Mouse (Mus musculus): ENCODE data around the gene Slc39a13. TPM values are rescaled to one million over a fixed set of nuclear protein-coding genes. Genes with fewer than 3 reads are reported as not detected.
A peak's percentile ranks its signal among the peaks of the same experiment; 100 is the strongest.

Slc39a13 gene
- 19.7 and 21.0 TPM in 2 replicates for polyA plus RNA-seq (2015; fragmentation: Nextera tagmentation; extraction: Ambion mirVana)

DNA sequence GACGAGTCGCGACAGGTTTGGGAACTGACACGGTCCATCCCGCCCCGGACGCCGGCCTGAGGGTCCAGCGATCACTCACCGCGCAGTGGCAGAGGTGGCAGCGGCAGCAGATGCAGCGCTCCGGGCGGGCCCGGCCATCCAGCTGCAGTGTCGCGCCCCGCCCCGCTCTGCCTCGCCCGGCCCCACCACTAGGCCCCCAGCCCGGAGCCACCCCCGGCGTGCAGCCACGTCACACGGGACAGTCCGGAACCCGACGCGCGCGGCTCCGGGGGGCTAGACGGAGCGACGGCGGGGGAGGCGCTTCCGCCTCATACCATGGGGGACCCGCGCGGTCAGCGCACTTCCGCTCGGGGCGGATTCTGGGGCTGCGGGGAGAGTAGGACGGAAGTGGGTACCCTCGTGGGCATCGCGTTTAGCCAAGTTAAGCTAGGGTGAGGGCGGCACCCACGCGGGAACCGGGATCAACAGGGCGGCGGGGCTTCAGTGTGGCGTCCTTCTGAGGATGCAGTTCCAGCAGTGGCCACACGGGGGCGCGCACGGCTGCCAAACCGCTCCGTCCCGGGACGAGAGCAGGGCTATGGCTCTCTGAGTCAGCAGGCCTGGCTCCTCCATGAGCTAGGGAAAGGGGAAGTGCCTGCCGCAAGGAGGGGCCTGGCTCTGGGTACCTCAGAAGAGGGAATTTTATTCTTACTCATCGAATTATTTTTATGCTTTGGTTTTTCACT is at the start of gene Slc39a13:
Slc39a13 (minus strand) TSS at position 342 of the 725 bp plus-strand sequence.
- Histone ChIP-seq H3K9me3 (replicated peaks) (no peaks in the 10 kb centered on the region), H3K36me3 (ENCODE audit: poor library complexity, severe bottlenecking) (peaks cover 13% of the 10 kb centered on the region), H3K4me1 (peaks cover 30% of the 10 kb centered on the region), H3K4me3 (peak within 1 kb of the TSS; percentile 69), H3K9ac (peak within 1 kb of the TSS; percentile 84), H3K4me2 (peak within 1 kb of the TSS; percentile 88), H3K27ac (peak within 1 kb of the TSS; percentile 73), H3K27me3 (no peaks in the 10 kb centered on the region)
- under 1% methylated on average over 59 of the region's 69 CpGs for WGBS
- ATAC-seq = peak; percentile 98

DNA sequence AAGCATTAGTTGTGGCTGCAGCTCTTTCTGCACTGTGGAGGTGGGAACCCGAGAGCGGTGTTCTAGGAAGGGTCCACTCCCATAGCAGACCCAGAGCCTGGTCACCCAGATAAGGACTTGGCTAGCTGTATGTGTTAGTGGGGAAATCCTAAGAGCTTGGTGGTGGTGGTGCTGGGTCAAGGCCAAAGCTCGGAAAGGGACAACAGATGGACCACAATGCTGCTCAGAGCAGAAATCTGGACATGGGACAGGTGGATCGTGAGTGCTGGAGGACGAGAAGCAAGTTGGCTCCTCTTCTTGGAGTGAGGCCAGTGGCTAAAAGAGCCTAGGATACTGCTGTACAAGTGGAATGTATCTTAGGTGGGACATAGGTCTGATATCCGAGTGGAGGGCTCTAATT is 49.3 kb upstream of the Slc39a13 start:
- 88% methylated on average over 6 of the region's 6 CpGs for WGBS
- Histone ChIP-seq H3K27ac (no peak overlapping the region), H3K9ac (no peak overlapping the region), H3K27me3 (peaks cover 17% of the 10 kb centered on the region; the same call in 1 of the 2 replicates), H3K4me2 (no peak overlapping the region), H3K36me3 (ENCODE audit: poor library complexity, severe bottlenecking) (no peaks in the 10 kb centered on the region), H3K4me1 (peaks cover 7% of the 10 kb centered on the region; the same call in 1 of the 2 replicates), H3K4me3 (no peak overlapping the region), H3K9me3 (replicated peaks) (no peaks in the 10 kb centered on the region)
- no peak for ATAC-seq

DNA sequence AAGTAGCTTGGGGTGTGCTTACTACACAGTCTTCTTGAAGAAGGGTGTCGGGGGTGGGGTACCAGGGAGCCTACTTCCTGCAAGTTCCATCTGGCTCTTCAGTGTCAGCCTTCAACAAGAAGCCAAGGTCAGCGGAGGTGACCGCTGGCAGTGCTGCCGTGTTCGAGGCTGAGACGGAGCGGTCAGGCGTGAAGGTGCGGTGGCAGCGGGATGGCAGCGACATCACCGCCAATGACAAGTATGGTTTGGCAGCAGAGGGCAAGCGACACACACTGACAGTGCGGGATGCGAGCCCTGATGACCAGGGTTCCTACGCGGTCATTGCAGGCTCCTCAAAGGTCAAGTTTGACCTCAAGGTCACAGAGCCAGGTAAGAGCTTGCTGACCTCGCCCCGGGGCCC is 48.8 kb upstream of the Slc39a13 start:
- no peak for ATAC-seq
- 92% methylated on average over 19 of the region's 19 CpGs for WGBS

DNA sequence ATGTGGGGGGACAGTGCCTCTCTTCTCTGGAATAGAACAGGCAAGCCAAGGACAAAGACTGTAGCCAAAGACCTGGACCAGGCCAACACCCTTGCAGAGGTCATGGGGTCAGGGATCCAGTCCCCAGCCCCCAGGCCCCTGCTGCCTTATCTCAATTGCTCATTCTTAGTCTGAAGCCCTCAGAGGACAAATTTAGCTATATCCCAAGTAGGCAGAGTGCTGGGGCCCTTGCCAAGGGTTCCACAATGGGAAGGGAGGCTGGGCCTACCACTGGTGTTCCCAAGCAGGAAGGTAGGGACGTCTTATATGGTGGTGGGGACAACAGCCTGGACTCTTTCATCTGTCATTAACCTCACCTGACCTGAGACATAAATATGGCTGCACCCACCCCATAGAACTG is 48.4 kb upstream of the Slc39a13 start:
- Histone ChIP-seq H3K9me3 (replicated peaks) (no peaks in the 10 kb centered on the region), H3K27me3 (peaks cover 17% of the 10 kb centered on the region; the same call in 1 of the 2 replicates), H3K4me3 (no peak overlapping the region), H3K4me2 (no peak overlapping the region), H3K27ac (no peak overlapping the region), H3K9ac (no peak overlapping the region), H3K36me3 (ENCODE audit: poor library complexity, severe bottlenecking) (no peaks in the 10 kb centered on the region), H3K4me1 (peaks cover 7% of the 10 kb centered on the region; the same call in 1 of the 2 replicates)
- ATAC-seq = no peak
- 83% methylated on average over 1 of the region's 1 CpGs for WGBS

More for the DNA sequence above, 48.8 kb upstream of the Slc39a13 start:
- Histone ChIP-seq H3K9me3 (replicated peaks) (no peaks in the 10 kb centered on the region), H3K27ac (no peak overlapping the region), H3K4me1 (peaks cover 7% of the 10 kb centered on the region; the same call in 1 of the 2 replicates), H3K36me3 (ENCODE audit: poor library complexity, severe bottlenecking) (no peaks in the 10 kb centered on the region), H3K4me3 (no peak overlapping the region), H3K27me3 (peaks cover 17% of the 10 kb centered on the region; the same call in 1 of the 2 replicates), H3K9ac (no peak overlapping the region), H3K4me2 (no peak overlapping the region)

DNA sequence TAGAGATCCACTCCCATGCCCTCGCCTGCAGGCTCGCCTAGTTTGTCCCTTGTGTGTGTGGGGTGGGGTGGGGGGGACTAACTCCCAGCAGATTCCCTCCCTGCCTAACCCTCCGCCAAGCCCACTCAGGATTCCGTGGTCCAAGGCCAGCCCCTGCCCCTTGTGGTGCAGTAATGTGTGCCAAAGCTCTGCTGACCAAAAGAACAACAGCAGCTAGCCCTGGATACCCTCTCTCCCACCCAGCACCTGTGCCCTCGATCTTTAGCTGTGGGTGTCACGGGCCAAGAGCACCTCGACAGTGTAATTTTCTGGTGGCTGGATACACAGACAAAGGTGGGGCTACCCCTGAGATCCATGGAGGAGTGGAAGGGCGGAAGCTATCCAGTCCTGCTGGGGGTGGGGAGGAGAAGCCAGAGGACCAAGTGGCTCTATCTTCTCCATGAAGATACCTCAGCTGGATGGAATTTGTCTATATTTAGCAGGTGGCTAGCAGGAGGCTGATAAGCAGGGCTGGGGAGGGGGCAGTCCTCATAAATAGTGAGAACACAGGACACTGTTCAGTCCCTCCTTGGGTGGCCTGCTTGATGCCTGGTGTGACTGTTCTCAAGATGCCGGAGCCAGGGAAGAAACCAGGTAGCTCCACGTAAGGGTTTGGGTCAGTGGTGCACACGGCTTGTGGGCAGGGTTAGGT is 47.5 kb upstream of the Slc39a13 start, which contains the start of gene Mybpc3:
Mybpc3 (plus strand) TSS at position 560 of the 691 bp plus-strand sequence.
- 83% methylated on average over 11 of the region's 11 CpGs for WGBS
- Histone ChIP-seq H3K9ac (no peak within 1 kb of the TSS), H3K4me1 (peaks cover 7% of the 10 kb centered on the region; the same call in 1 of the 2 replicates), H3K4me2 (no peak within 1 kb of the TSS), H3K9me3 (replicated peaks) (no peaks in the 10 kb centered on the region), H3K27ac (no peak within 1 kb of the TSS), H3K4me3 (no peak within 1 kb of the TSS), H3K27me3 (peaks cover 17% of the 10 kb centered on the region; the same call in 1 of the 2 replicates), H3K36me3 (ENCODE audit: poor library complexity, severe bottlenecking) (no peaks in the 10 kb centered on the region)
- ATAC-seq = no peak

DNA sequence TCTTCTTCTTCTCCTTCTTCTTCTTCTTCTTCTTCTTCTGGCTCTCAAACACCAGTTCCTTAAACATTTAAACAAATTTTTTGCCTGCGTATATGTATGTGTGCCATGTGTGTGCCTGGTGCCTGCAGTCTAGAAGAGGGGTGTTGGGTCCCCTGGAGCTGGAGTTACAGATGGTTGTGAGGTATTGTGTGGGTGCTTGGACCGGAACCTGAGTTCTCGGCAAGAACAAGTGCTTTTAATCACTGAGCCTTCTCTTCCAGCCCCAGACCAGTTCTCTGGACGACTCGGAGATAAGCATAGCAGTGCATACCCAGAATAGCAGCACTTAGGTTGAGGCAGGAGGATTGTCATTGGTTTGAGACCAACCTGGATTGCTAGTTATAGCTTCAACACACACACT is 46.6 kb upstream of the Slc39a13 start:
- Histone ChIP-seq H3K9me3 (replicated peaks) (no peaks in the 10 kb centered on the region), H3K9ac (no peak overlapping the region), H3K4me2 (no peak overlapping the region), H3K4me1 (peaks cover 7% of the 10 kb centered on the region; the same call in 1 of the 2 replicates), H3K27me3 (peaks cover 17% of the 10 kb centered on the region; the same call in 1 of the 2 replicates), H3K36me3 (ENCODE audit: poor library complexity, severe bottlenecking) (no peaks in the 10 kb centered on the region), H3K27ac (no peak overlapping the region), H3K4me3 (no peak overlapping the region)
- WGBS = 89% methylated on average over 5 of the region's 5 CpGs
- ATAC-seq = no peak

DNA sequence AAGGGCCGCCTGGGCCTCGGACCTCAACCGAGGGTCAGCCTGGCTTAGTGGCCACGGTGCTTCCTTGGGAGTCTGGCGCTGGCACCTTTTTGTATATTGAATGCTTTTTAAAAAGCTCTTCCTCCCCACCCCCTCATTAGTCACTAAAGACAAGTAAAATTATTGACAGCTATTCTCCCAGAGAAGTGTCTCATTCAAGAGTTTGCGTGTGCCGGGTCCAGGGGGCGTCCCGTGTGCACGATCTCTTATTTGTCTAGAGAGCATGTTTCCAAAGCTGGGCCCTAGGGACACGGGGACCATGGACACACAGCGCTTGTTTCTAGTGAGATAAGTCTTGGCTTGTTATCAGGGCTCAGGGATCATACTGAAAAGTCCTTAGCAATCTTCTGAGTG is 45.4 kb upstream of the Slc39a13 start:
- no peaks in the 10 kb centered on the region for H3K9me3 ChIP-seq (replicated peaks)
- peaks cover 17% of the 10 kb centered on the region; the same call in 1 of the 2 replicates for H3K27me3 ChIP-seq
- 30% methylated on average over 12 of the region's 12 CpGs for WGBS
- peak overlapping the region; percentile 63 for H3K4me2 ChIP-seq
- H3K4me1 ChIP-seq = peaks cover 7% of the 10 kb centered on the region; the same call in 1 of the 2 replicates
- peak overlapping the region; percentile 58; the same call in 1 of the 2 replicates for H3K9ac ChIP-seq
- peak overlapping the region; percentile 37 for H3K4me3 ChIP-seq
- H3K36me3 ChIP-seq (ENCODE audit: poor library complexity, severe bottlenecking) = no peaks in the 10 kb centered on the region
- ATAC-seq = no peak
- H3K27ac ChIP-seq = no peak overlapping the region

DNA sequence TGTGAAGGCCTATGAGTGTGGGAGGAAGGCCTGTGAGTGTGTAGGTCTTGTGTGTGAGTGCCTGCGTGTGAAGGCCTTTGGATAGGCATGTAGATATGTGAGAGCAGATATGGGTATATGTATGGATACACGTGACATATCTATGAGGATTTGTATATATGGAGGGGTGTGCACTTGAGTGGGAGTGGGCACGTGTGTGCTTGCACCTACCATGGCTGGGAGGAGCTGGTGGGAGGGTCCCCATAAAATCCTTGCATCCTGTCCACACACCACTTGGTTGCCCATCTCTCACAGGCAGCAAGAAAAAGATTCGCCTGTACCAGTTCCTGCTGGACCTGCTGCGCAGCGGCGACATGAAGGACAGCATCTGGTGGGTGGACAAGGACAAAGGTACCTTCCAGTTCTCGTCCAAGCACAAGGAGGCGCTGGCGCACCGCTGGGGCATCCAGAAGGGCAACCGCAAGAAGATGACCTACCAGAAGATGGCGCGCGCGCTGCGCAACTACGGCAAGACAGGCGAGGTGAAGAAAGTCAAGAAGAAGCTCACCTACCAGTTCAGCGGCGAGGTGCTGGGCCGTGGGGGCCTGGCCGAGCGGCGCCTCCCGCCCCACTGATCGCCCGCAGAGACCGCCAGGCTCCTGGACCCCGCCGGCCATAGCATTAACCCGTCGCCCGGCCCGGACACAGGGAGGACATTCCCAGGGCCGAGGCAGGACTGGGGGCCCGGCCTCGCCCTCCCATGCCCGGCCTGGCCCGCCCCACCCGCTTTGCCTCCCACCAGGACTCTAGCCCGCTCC is 44.8 kb upstream of the Slc39a13 start:
- 7% methylated on average over 39 of the region's 42 CpGs for WGBS
- peaks cover 7% of the 10 kb centered on the region; the same call in 1 of the 2 replicates for H3K4me1 ChIP-seq
- no peaks in the 10 kb centered on the region for H3K9me3 ChIP-seq (replicated peaks)
- H3K36me3 ChIP-seq (ENCODE audit: poor library complexity, severe bottlenecking) = no peaks in the 10 kb centered on the region
- peak; percentile 64 for ATAC-seq
- peaks cover 13% of the 10 kb centered on the region; the same call in 1 of the 2 replicates for H3K27me3 ChIP-seq
- H3K9ac ChIP-seq = peak overlapping the region; percentile 58; the same call in 1 of the 2 replicates
- peak overlapping the region; percentile 63 for H3K4me2 ChIP-seq
- peak overlapping the region; percentile 37 for H3K4me3 ChIP-seq
- H3K27ac ChIP-seq = no peak overlapping the region

DNA sequence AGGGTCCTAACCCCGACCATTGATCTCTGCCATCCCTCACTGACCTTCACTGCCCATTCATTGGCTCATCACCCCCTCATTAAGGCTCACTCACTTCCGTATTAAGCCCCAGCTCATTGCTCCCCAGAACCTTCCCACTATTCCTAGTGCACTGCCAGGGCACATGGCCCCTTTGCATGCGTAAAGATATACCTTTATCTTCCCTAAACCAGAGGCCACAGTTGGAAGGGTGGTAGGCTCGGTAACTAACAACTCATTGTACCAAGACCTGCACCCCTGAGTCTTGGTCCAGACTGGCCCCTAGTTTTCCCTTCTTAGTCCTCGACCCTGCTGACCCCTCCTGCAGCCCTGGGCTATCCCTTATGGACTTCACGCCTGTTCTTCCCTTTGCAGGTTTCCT is 43.6 kb upstream of the Slc39a13 start:
- H3K4me3 ChIP-seq = no peak overlapping the region
- no peak overlapping the region for H3K4me2 ChIP-seq
- H3K27ac ChIP-seq = no peak overlapping the region
- peaks cover 13% of the 10 kb centered on the region; the same call in 1 of the 2 replicates for H3K27me3 ChIP-seq
- no peak for ATAC-seq
- H3K9ac ChIP-seq = no peak overlapping the region
- no peaks in the 10 kb centered on the region for H3K9me3 ChIP-seq (replicated peaks)
- WGBS = 77% methylated on average over 6 of the region's 6 CpGs
- H3K4me1 ChIP-seq = peaks cover 7% of the 10 kb centered on the region; the same call in 1 of the 2 replicates
- no peaks in the 10 kb centered on the region for H3K36me3 ChIP-seq (ENCODE audit: poor library complexity, severe bottlenecking)

DNA sequence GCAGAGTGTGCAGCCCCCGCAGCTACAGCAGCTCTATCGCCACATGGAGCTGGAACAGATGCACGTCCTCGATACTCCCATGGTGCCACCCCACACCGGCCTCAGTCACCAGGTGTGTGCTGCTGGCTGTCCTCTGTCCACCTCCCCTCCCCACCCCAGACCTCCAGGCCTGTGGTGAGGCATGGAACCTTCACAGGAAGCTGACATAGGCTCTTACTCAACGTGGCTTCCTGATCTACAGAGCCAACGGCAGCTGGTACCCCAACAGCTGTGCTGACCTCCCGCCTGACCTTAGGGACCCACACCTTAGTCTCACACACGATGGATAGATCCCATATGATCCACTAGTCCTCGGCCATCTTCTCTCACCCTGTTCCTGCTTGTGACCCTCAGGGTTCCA is 43.1 kb upstream of the Slc39a13 start:
- Histone ChIP-seq H3K4me2 (no peak overlapping the region), H3K4me1 (peaks cover 7% of the 10 kb centered on the region; the same call in 1 of the 2 replicates), H3K9me3 (replicated peaks) (no peaks in the 10 kb centered on the region), H3K36me3 (ENCODE audit: poor library complexity, severe bottlenecking) (no peaks in the 10 kb centered on the region), H3K4me3 (no peak overlapping the region), H3K27ac (no peak overlapping the region), H3K27me3 (peaks cover 13% of the 10 kb centered on the region; the same call in 1 of the 2 replicates), H3K9ac (no peak overlapping the region)
- whole genome bisulfite sequencing = 82% methylated on average over 10 of the region's 10 CpGs
- no peak for ATAC-seq

DNA sequence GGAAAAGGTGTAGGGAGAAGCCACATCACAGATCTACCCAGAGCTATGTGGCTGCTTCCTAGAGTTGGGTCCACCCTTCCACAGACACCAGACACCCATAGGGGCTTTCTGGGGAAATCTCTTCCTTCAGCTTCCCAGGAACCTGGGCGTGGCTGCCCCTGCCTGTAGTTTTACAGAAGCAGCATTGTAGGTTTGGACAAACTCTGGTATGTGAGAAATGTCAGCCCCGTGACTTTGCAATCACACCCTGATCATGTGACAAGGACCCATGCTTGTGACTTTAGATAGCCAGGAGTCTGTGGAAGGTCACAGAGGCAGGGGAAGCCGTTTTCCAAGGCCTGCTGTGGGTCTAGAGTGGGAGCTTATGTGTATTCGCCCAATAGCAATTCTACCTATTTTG is 42.3 kb upstream of the Slc39a13 start:
- no peaks in the 10 kb centered on the region for H3K9me3 ChIP-seq (replicated peaks)
- ATAC-seq = no peak
- peaks cover 7% of the 10 kb centered on the region; the same call in 1 of the 2 replicates for H3K4me1 ChIP-seq
- no peak overlapping the region for H3K27ac ChIP-seq
- H3K36me3 ChIP-seq (ENCODE audit: poor library complexity, severe bottlenecking) = no peaks in the 10 kb centered on the region
- no peak overlapping the region for H3K4me3 ChIP-seq
- H3K9ac ChIP-seq = no peak overlapping the region
- no peak overlapping the region for H3K4me2 ChIP-seq
- 61% methylated on average over 4 of the region's 4 CpGs for WGBS
- H3K27me3 ChIP-seq = peaks cover 13% of the 10 kb centered on the region; the same call in 1 of the 2 replicates
